ENCODE assay signal across 13 mouse cellular contexts in genomic region chr17:27363911-27364310, GRCm38 (mm10).
DNase-seq lines count a peak whose midpoint lies in the region.
"Had no signal": no experiment of that assay in that cellular context is flagged by ENCODE, and none has a peak within 500 bp of the region (broad histone marks: within the 10 kb centered on the region; RNA-seq: fewer than 3 reads in every experiment).

No protein-coding gene starts in this region.

- peak; percentile 48 for DNase-seq in thymus, postnatal 0 days (ENCODE audit: low spot score)
- no peak for DNase-seq in thymus, postnatal 10 days (ENCODE audit: low spot score in 2 of 2)
- DNase-seq in T-cell, adult 2 months (ENCODE audit: low spot score): peak; percentile 52
- peak; percentile 21 for DNase-seq in thymus, postnatal 25 days
- no peak for DNase-seq in right cerebral cortex, postnatal 36 days (ENCODE audit: low spot score in 2 of 2)
- no peak for DNase-seq in testis, postnatal 10 days (ENCODE audit: low spot score)
- DNase-seq: adrenal gland, adult 8-10 months; adrenal gland, postnatal 36 days; cerebellum, adult 2 months; cerebellum, postnatal 10 days; forebrain, postnatal 0 days; heart, adult 18-20 months; heart, postnatal 14 days had no signal

Comparison
In these comparisons a context has a peak if more than half of its experiments do, and no peak if none do; other contexts are left out.
1. DNase-seq: peak in thymus, postnatal 0 days (single experiment), T-cell, adult 2 months (single experiment) and thymus, postnatal 25 days (single experiment); none in thymus, postnatal 10 days (0 of 2), right cerebral cortex, postnatal 36 days (0 of 2) and testis, postnatal 10 days (single experiment).